Mouse (Mus musculus) adrenal gland, adult 8-10 months (tissue): ENCODE data around the gene Armh3. TPM values are rescaled to one million over a fixed set of nuclear protein-coding genes. Genes with fewer than 3 reads are reported as not detected.

Experiments used
- DNase-seq: peaks from one replicate; pipeline ENCODE4 v3.0.0; 2022
- total RNA-seq, 4 experiments: library from RNA; stranded (reverse); gene quantifications; 2 replicates each; pipeline ENCODE4 v1.2.4; 2022

Gene Armh3
- total RNA-seq, result 10 to 100 TPM; 19.0 to 27.7 (median 20.8) TPM

GRCm38 (mm10) chr19:45997785-45998693 lies at the start of gene Armh3:
Gene Armh3 (minus strand): TSS chr19:45998488.
- DNase-seq, result peak; percentile 90

- no peak for DNase-seq
Measured at GRCm38 (mm10) chr19:46047426-46047825, 49.1 kb upstream of the Armh3 start.

- no peak for DNase-seq
Measured at GRCm38 (mm10) chr19:46046621-46047025, 48.3 kb upstream of the Armh3 start.

- peak; percentile 68 for DNase-seq
Measured at GRCm38 (mm10) chr19:46045696-46046311, 47.5 kb upstream of the Armh3 start.

DNA sequence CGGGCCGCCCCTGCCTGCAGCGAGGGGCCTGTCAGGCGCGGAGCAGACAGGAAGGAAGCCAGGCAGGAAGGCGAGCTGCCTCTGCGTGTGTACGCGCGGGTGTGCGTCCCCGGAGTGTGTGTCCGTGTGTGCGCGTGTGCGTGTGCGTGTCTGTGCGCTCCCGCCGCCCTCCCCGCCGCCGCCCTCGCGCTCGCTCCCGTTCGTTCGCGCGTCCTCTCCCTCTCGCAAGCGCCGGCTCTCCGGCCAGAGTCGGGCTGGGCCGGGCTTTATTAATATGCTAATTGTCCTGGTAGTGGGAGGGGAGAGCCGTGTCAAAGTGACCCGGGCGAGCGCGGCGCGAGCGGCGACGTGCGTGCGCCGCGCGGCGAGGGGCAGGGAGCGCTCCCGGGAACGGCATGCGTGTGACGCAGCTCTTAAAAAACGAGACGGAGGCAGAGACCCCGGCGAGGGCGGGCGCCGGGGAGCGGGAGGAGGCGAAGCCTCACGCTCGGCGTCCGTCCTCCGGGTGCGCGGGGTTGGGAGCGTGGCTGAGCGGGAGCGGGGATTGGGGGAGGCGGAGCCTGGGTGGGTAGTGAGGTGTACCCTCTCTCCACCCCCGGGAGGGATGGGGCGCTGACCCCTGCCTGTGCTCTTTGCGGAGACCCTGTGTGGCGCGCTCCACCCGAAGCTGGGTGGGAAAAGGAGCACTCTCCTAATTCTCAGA lies 46.9 kb upstream of the Armh3 start, which contains the start of gene Ldb1:
TSS of gene Ldb1 (minus strand) at position 222 of the 703 bp plus-strand sequence.
- peak; percentile 86 for DNase-seq

DNA sequence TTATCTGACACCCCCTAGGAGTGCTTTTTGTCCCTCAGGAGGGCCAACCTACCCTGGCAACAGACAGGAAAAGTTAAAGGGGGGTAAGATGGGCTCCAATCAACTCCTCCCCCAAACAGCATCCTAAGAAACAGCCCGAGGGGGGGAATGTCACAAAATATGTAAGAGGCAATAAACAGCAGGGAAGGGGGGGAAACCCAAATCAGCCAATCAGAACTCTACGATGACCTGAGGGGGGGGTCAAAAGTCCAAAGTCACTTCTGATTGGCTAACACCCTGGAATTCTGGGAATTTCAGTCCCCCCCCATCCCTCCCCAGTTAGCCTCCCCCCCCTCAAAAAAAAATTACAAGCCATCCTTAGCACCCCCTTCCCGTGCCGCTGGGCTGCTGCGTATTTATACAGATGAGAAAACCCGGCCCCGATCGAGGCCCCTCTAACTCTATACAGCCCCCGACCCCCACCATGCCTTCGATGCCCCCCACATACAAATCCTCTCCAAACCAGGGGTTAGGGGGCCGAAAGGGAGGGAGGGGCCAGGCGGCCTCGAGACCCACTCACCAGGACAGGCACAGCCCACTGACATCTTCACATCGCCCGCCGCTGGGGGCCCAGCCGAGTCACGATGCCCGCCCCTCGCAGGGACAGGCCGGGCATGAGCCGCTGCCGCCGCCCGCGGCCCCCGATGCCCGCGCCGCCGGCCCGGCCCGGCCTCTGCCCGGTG lies 46.1 kb upstream of the Armh3 start, which contains the start of gene Pprc1:
TSS of gene Pprc1 (plus strand) at position 616 of the 722 bp plus-strand sequence.
- no peak for DNase-seq

- no peak for DNase-seq
Measured at GRCm38 (mm10) chr19:46043380-46043779, 45.1 kb upstream of the Armh3 start.

- DNase-seq, result no peak
Measured at GRCm38 (mm10) chr19:46042476-46043011, 44.3 kb upstream of the Armh3 start.

DNA sequence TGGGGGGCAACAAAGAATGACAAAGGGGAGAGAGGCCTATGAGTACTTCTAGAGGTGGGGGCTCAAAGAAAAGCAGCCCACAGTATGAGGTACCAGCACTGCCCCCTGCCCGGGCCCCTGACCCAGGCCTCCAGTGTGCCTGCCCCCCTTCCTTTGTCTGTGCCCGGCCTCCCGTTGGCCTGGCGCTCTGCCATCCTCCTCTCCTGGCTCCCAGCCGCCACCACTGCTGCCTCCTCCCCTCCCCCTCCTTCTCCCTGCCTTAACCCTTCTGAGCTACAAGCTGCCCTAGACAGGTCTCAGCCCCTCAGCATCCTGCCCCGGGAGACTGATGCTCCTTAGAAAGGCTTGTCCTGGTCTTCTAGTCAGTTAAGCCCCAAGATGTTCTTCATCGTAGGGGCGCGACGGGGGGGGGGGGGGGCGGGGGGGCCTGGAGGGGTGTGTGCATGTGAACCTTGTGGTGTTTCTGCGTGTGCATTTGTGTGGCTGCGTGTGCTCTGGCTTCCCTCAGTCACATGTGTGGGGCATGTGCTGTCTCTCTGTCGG lies 43.7 kb upstream of the Armh3 start:
- DNase-seq, result peak; percentile 85

DNA sequence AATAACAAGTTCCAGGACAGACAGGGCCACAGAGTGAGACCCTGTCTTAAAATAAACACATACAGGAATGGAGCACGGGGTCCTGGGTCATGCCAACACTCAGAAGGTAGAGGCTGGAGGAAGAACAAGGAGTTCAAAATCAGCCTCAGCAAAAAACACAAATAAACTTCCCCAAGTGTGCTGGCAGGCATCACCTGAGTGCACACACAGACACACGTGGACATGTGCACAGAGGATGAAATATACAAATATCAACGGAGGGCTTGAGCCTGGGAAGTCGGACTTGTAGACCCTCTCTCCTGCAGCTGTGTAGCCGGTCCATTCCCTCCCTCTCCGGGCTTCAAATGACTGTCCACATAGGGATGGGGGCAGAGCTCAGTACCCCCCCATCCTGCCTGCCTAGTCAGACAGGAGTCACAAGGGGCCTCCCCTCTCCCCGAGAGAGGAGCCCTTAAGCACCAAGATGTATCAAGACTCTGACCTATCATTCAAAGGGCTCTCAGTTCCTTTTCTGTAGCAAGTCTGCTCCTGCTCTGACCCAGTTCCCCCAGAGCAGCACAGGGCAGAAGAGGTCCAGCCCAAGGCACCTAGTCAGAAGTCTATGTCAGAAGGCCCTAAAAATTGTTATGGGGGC lies 43.1 kb upstream of the Armh3 start:
- no peak for DNase-seq

- no peak for DNase-seq
Measured at GRCm38 (mm10) chr19:46040149-46040902, 42.0 kb upstream of the Armh3 start.

GRCm38 (mm10) chr19:46039478-46039877 lies 41.2 kb upstream of the Armh3 start:
- DNase-seq, result peak; percentile 78

GRCm38 (mm10) chr19:46038851-46039260 lies 40.6 kb upstream of the Armh3 start:
- DNase-seq, result no peak

GRCm38 (mm10) chr19:46037925-46038850 lies 39.9 kb upstream of the Armh3 start:
- DNase-seq, result no peak

DNA sequence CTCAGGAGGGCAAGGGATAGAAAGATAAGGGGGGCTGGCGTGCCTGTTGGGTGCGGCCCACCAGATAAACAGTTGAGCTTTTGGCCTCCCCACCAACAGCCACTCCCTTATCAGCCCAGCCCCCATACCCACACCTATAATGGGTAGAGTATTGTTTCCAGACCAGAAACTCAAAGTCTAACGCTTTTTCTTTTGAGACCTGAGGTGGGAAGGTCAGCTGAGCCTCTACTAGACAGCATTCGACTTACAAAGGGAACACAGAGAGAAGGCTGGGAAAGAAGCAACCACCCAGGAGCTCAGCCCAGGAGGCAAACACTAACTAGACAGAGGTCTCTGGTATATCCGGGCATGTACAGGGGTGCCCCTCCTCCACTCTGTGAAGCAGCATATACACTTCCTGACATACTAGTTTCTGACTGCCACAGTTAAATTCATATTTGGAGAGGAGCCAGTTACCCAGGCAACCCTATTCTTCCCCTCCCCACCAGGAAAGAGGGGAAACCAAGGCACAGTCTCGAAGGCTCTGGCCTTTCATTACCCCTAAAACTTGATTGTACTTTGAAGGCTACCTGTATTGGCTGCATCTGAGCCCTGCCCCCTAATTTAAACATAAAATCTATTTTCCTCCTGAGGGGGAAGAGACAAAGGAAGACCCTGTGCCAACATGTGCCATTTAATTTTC lies 39.1 kb upstream of the Armh3 start:
- no peak for DNase-seq

DNA sequence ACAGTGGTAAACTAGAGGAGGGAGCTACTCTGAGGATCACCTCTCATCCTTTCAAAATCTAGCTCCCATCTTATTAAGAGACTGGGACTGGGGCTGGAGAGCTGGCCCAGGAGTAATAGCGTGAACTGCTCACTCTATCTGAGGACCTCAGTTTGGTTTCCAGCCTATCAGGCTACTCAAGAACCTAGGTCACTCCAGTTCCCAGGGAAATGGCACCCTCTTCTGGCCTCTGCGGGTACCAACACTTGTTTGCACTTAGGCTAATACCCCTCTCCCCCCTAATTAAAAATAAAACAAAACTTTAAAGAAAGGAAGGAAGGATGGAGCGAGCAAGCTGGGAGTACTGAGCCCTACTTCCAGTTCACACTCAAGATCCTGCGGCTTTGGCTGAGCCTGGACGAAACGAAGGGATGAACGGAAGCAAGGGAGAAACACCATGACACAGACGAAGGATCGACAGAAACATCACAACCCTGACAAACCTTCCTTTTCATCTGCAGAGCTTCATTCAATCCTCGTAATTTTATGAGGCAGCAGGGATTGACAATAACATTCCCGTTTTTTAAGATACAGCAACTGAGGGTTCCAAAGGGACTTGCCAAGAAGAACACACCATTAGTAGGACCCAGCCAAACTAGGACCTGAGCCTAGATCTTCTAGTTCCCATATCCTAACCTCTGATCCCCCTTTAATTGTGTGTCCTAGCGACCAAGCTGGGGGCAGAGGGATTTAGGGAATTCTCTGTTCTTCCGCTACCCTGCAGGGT lies 38.4 kb upstream of the Armh3 start:
- DNase-seq, result no peak

GRCm38 (mm10) chr19:46035971-46036370 lies 37.7 kb upstream of the Armh3 start:
- DNase-seq, result no peak

- no peak for DNase-seq
Measured at GRCm38 (mm10) chr19:46033911-46034310, 35.6 kb upstream of the Armh3 start.
